Mouse (Mus musculus): ENCODE data around the gene Mlx. TPM values are rescaled to one million over a fixed set of nuclear protein-coding genes. Genes with fewer than 3 reads are reported as not detected.

The Mlx gene
- total and polyA plus RNA-seq, 3 experiments, result 45.2 to 116 (median 51.5) TPM

DNA sequence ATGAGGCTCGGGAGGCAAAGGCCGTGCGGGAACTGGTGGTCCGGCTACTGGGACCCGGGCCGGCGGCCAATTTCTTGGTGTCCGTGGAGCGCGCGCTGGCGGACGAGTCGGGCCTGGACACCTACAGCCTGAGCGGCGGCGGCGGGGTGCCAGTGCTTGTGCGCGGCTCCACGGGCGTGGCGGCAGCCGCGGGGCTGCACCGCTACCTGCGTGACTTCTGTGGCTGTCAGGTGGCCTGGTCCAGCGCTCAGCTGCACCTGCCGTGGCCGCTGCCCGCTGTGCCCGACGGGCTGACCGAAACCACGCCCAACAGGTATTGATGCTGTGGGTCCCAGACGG is 16.9 kb upstream of the Mlx start:
- dilution Hi-C loops (cut with MboI; ENCODE audit: extremely low pct_ligation_motif_present, extremely low pct_unique_long_range_greater_than_20kb, low sequenced_read_pairs), result no loop called here

GRCm38 (mm10) chr11:101070987-101071386 is 16.1 kb upstream of the Mlx start:
- Histone ChIP-seq H3K4me2 (ENCODE audit: insufficient read depth, low read depth, poor library complexity, severe bottlenecking) (peak overlapping the region; percentile 67), H3K27me3 (replicated peaks) (peaks cover 2% of the 10 kb centered on the region), H3K9ac (ENCODE audit: insufficient read depth, low read depth) (0 out of 2 replicates have a peak overlapping the region, but pooled peaks have one; percentile 76), H3K36me3 (replicated peaks in 1 of 2; ENCODE audit: control insufficient read depth in 1 of 2, insufficient read depth in 1 of 2, low read length in 1 of 2) (peaks cover 0 to 20% of the 10 kb centered on the region in 2 experiments), H3K27ac (ENCODE audit: insufficient read depth, low read depth) (no peak overlapping the region), H3K79me2 (replicated peaks; ENCODE audit: control insufficient read depth, extremely low read depth, insufficient read depth, poor library complexity, severe bottlenecking) (no peaks in the 10 kb centered on the region), H3K4me3 (replicated peaks in 1 of 3; ENCODE audit: low read depth in 2 of 3, low read length in 2 of 3, poor library complexity in 1 of 3) (peak overlapping the region in 1 of 3 experiments; percentile 74), H3K4me1 (ENCODE audit: control insufficient read depth in 1 of 2, insufficient read depth in 2 of 2) (peaks cover 8 to 21% of the 10 kb centered on the region in 2 experiments), H3K9me3 (replicated peaks; ENCODE audit: low read length) (no peaks in the 10 kb centered on the region)
- in situ Hi-C loops (cut with MboI; ENCODE audit: low pct_ligation_motif_present, low pct_unique_long_range_greater_than_20kb, low sequenced_read_pairs), result no loop called here
- TF ChIP-seq MYC (IDR thresholded peaks at IDR 0.05; ENCODE audit: low read depth, low read length) (no peak), ETS1 (conservative IDR thresholded peaks at IDR 0.05; ENCODE audit: low read depth, low read length) (no peak), SMC3 (IDR thresholded peaks at IDR 0.05; ENCODE audit: low read depth, low read length) (no peak), MAZ (IDR thresholded peaks at IDR 0.05; ENCODE audit: low read depth, low read length) (no peak), TCF12 (IDR thresholded peaks at IDR 0.05; ENCODE audit: low read depth, low read length) (no peak), ZKSCAN1 (IDR thresholded peaks at IDR 0.05; ENCODE audit: borderline replicate concordance, low read depth, low read length) (no peak)
- dilution Hi-C loops (cut with MboI; ENCODE audit: extremely low pct_ligation_motif_present, extremely low pct_unique_long_range_greater_than_20kb, low sequenced_read_pairs), result no loop called here
- DNase-seq (ENCODE audit: extremely low read depth), result no peak

More for the DNA sequence above, 16.9 kb upstream of the Mlx start:
- H3K4me3 ChIP-seq (replicated peaks in 1 of 3; ENCODE audit: low read depth in 2 of 3, low read length in 2 of 3, poor library complexity in 1 of 3), result peak overlapping the region; percentile 73 to 82 (median 74)
- peak overlapping the region; percentile 76 for H3K9ac ChIP-seq (ENCODE audit: insufficient read depth, low read depth)
- H3K4me1 ChIP-seq (ENCODE audit: control insufficient read depth in 1 of 2, insufficient read depth in 2 of 2), result peaks cover 8 to 21% of the 10 kb centered on the region in 2 experiments
- peak overlapping the region; percentile 67 for H3K4me2 ChIP-seq (ENCODE audit: insufficient read depth, low read depth, poor library complexity, severe bottlenecking)
- peaks cover 2% of the 10 kb centered on the region for H3K27me3 ChIP-seq (replicated peaks)
- no peaks in the 10 kb centered on the region for H3K79me2 ChIP-seq (replicated peaks; ENCODE audit: control insufficient read depth, extremely low read depth, insufficient read depth, poor library complexity, severe bottlenecking)
- H3K36me3 ChIP-seq (replicated peaks in 1 of 2; ENCODE audit: control insufficient read depth in 1 of 2, insufficient read depth in 1 of 2, low read length in 1 of 2), result peaks cover 0 to 20% of the 10 kb centered on the region in 2 experiments
- TF ChIP-seq JUND (conservative IDR thresholded peaks at IDR 0.05; ENCODE audit: low read depth, low read length) (no peak), JUN (IDR thresholded peaks at IDR 0.05; ENCODE audit: insufficient read depth, low read depth, low read length) (no peak), USF1 (IDR thresholded peaks at IDR 0.05; ENCODE audit: low read depth, low read length) (no peak), HCFC1 (IDR thresholded peaks at IDR 0.05; ENCODE audit: low read depth, low read length) (peak; percentile 34; the same call in 1 of the 2 replicates), UBTF (IDR thresholded peaks at IDR 0.05; ENCODE audit: low read depth, low read length) (0 out of 2 replicates have a peak, but pooled peaks have one; percentile 64), NRF1 (IDR thresholded peaks at IDR 0.05; ENCODE audit: low read depth, low read length) (no peak), CHD1 (IDR thresholded peaks at IDR 0.05; ENCODE audit: low read depth, low read length) (no peak), RAD21 (IDR thresholded peaks at IDR 0.05; ENCODE audit: low read depth, low read length) (no peak), POLR2AphosphoS2 (IDR thresholded peaks at IDR 0.05; ENCODE audit: low read depth, low read length) (no peak; the same call in 1 of the 2 replicates), ZC3H11A (IDR thresholded peaks at IDR 0.05; ENCODE audit: low read depth, low read length) (no peak), ZMIZ1 (IDR thresholded peaks at IDR 0.05; ENCODE audit: low read depth, low read length) (no peak), POLR2A (IDR thresholded peaks at IDR 0.05; ENCODE audit: low read depth, low read length) (no peak), EP300 (IDR thresholded peaks at IDR 0.05; ENCODE audit: low read length) (no peak), E2F4 (IDR thresholded peaks at IDR 0.05; ENCODE audit: insufficient replicate concordance, low read depth, low read length) (no peak), ELF1 (IDR thresholded peaks at IDR 0.05; ENCODE audit: low read depth, low read length) (no peak; the same call in 1 of the 2 replicates), MEF2A (IDR thresholded peaks at IDR 0.05; ENCODE audit: borderline replicate concordance, low read depth, low read length) (0 out of 2 replicates have a peak, but pooled peaks have one; percentile 7), CTCF (conservative IDR thresholded peaks at IDR 0.05 in 1 of 2, IDR thresholded peaks at IDR 0.05 in 1 of 2; ENCODE audit: low read depth in 2 of 2, low read length in 2 of 2) (no peak), SIN3A (IDR thresholded peaks at IDR 0.05; ENCODE audit: low read length) (peak; percentile 88), ETS1 (conservative IDR thresholded peaks at IDR 0.05; ENCODE audit: low read depth, low read length) (0 out of 2 replicates have a peak, but pooled peaks have one; percentile 3), MAX (IDR thresholded peaks at IDR 0.05; ENCODE audit: low read length) (no peak), ZNF384 (IDR thresholded peaks at IDR 0.05; ENCODE audit: low read depth, low read length) (no peak), MAFK (IDR thresholded peaks at IDR 0.05; ENCODE audit: insufficient replicate concordance, low read length) (no peak), MYC (IDR thresholded peaks at IDR 0.05; ENCODE audit: low read depth, low read length) (peak; percentile 43; the same call in 1 of the 2 replicates), RCOR1 (conservative IDR thresholded peaks at IDR 0.05; ENCODE audit: low read depth, low read length) (0 out of 2 replicates have a peak, but pooled peaks have one; percentile 1), TBP (conservative IDR thresholded peaks at IDR 0.05; ENCODE audit: low read depth, low read length) (no peak), USF2 (conservative IDR thresholded peaks at IDR 0.05; ENCODE audit: low read depth, low read length) (no peak), BHLHE40 (IDR thresholded peaks at IDR 0.05; ENCODE audit: low read depth, low read length) (no peak), IRF4 (IDR thresholded peaks at IDR 0.05; ENCODE audit: low read depth, low read length) (no peak; the same call in 1 of the 2 replicates), TCF12 (IDR thresholded peaks at IDR 0.05; ENCODE audit: low read depth, low read length) (0 out of 2 replicates have a peak, but pooled peaks have one; percentile 1), MXI1 (IDR thresholded peaks at IDR 0.05; ENCODE audit: low read depth, low read length) (no peak; the same call in 1 of the 2 replicates), SMC3 (IDR thresholded peaks at IDR 0.05; ENCODE audit: low read depth, low read length) (no peak)
- no peak for DNase-seq (ENCODE audit: extremely low read depth)
- no peaks in the 10 kb centered on the region for H3K9me3 ChIP-seq (replicated peaks; ENCODE audit: low read length)
- in situ Hi-C loops (cut with MboI; ENCODE audit: low pct_ligation_motif_present, low pct_unique_long_range_greater_than_20kb, low sequenced_read_pairs), result no loop called here
- H3K27ac ChIP-seq (ENCODE audit: insufficient read depth, low read depth), result no peak overlapping the region
